Mouse (Mus musculus): ENCODE data around the gene Numb.

Numb gene

GRCm38 (mm10) chr12:83782669-83783068 lies 139.1 kb downstream of the Numb start:
- no peak for DNase-seq (ENCODE audit: low read depth)

GRCm38 (mm10) chr12:83781640-83782278 lies 140.0 kb downstream of the Numb start:
- no peak for DNase-seq (ENCODE audit: low read depth)

GRCm38 (mm10) chr12:83781204-83781603 lies 140.5 kb downstream of the Numb start:
- no peak for DNase-seq (ENCODE audit: low read depth)

- no peak for DNase-seq (ENCODE audit: low read depth)
These were observed 141.6 kb downstream of the Numb start for GRCm38 (mm10) chr12:83780181-83780580.

- DNase-seq (ENCODE audit: low read depth): no peak
These were observed 145.0 kb downstream of the Numb start for GRCm38 (mm10) chr12:83776766-83777165.

- DNase-seq (ENCODE audit: low read depth): no peak
These were observed 146.1 kb downstream of the Numb start for GRCm38 (mm10) chr12:83775621-83776020.

GRCm38 (mm10) chr12:83770418-83771256 lies 151.1 kb downstream of the Numb start:
- peak; percentile 60 for DNase-seq (ENCODE audit: low read depth)

GRCm38 (mm10) chr12:83768235-83768899 lies 153.4 kb downstream of the Numb start:
- DNase-seq (ENCODE audit: low read depth): no peak

GRCm38 (mm10) chr12:83767833-83768232 lies 153.9 kb downstream of the Numb start:
- no peak for DNase-seq (ENCODE audit: low read depth)

GRCm38 (mm10) chr12:83765965-83766603 lies 155.7 kb downstream of the Numb start:
- no peak for DNase-seq (ENCODE audit: low read depth)

GRCm38 (mm10) chr12:83764519-83764918 lies 157.2 kb downstream of the Numb start:
- peak; percentile 13 for DNase-seq (ENCODE audit: low read depth)

GRCm38 (mm10) chr12:83764044-83764365 lies 157.7 kb downstream of the Numb start:
- DNase-seq (ENCODE audit: low read depth): peak; percentile 37

- peak; percentile 54 for DNase-seq (ENCODE audit: low read depth)
These were observed 158.3 kb downstream of the Numb start, which contains the start of gene Papln for GRCm38 (mm10) chr12:83763311-83764043. Gene Papln (plus strand): TSS chr12:83763634.

- DNase-seq (ENCODE audit: low read depth): peak; percentile 60
These were observed 159.0 kb downstream of the Numb start for GRCm38 (mm10) chr12:83762706-83763105.

GRCm38 (mm10) chr12:83760201-83760600 lies 161.5 kb downstream of the Numb start:
- DNase-seq (ENCODE audit: low read depth): no peak

- DNase-seq (ENCODE audit: low read depth): no peak
These were observed 163.0 kb downstream of the Numb start for GRCm38 (mm10) chr12:83758735-83759134.

GRCm38 (mm10) chr12:83752495-83752894 lies 169.2 kb downstream of the Numb start:
- DNase-seq (ENCODE audit: low read depth): no peak

- DNase-seq (ENCODE audit: low read depth): no peak
These were observed 172.5 kb downstream of the Numb start for GRCm38 (mm10) chr12:83749186-83749585.
